Mouse (Mus musculus): ENCODE measurements around the gene Teddm2.

DNA sequence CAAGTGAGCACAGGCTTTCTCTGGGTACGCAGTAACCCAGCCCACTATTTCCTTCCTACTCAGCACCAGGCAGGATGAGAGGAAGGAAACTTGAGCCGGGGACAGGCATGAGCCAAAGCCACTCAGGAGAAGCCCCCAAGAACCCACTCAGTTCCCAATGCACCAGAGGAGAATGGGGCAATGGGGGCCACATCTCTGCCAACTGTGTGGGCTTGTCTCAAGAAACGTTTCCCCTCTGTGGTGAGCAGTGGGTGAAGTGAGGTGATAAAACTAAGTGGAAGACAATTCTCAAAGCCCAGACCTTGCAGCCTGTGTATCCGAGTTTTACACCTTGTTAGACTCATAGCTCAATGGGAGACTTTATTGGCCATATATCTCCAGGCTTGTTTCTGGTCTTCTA, 8.6 kb downstream of the Teddm2 start, which contains the start of gene Teddm1a:
- TF ChIP-seq ZC3H11A (IDR thresholded peaks at IDR 0.05; ENCODE audit: low read depth, low read length) (no peak), EP300 (IDR thresholded peaks at IDR 0.05; ENCODE audit: low read depth in 1 of 2, low read length in 2 of 2) (no peak), HCFC1 (IDR thresholded peaks at IDR 0.05; ENCODE audit: low read depth, low read length) (no peak), TCF12 (IDR thresholded peaks at IDR 0.05; ENCODE audit: low read depth, low read length) (no peak), GATA1 (IDR thresholded peaks at IDR 0.05; ENCODE audit: low read depth, low read length) (no peak), CTCF (IDR thresholded peaks at IDR 0.05 in 2 of 3, conservative IDR thresholded peaks at IDR 0.05 in 1 of 3; ENCODE audit: control insufficient read depth in 1 of 3, insufficient read depth in 1 of 3, low read depth in 2 of 3, low read length in 3 of 3, poor library complexity in 1 of 3, severe bottlenecking in 1 of 3) (no peak), USF1 (IDR thresholded peaks at IDR 0.05; ENCODE audit: low read depth, low read length) (no peak), MYB (IDR thresholded peaks at IDR 0.05; ENCODE audit: low read depth, low read length) (no peak), POLR2A (IDR thresholded peaks at IDR 0.05; ENCODE audit: control insufficient read depth in 1 of 2, insufficient read depth in 1 of 2, low read depth in 1 of 2, low read length in 2 of 2, poor library complexity in 1 of 2) (no peak), ZNF384 (IDR thresholded peaks at IDR 0.05; ENCODE audit: low read depth, low read length) (no peak), NRF1 (IDR thresholded peaks at IDR 0.05; ENCODE audit: insufficient read depth, low read depth, low read length, poor library complexity, severe bottlenecking) (no peak)

All from MEL (cell line).